Mouse (Mus musculus) hindbrain, embryonic 16.5 days (tissue): Measurements from ENCODE around the gene Stxbp2. TPM values are rescaled to one million over a fixed set of nuclear protein-coding genes. Genes with fewer than 3 reads are reported as not detected.

Experiments used
- ATAC-seq: fragments of 200-750 bp; cut with Nextera tagmentation; 2 replicates; pipeline ENCODE4 v1.8.0; 2017; ENCODE audit warnings: moderate TSS enrichment, moderate library complexity
- H3K27ac ChIP-seq: fragments of 300-500 bp; sonication (generic); 2 replicates; pipeline ENCODE4 v1.5.1; 2014; ENCODE audit warnings: low read depth, mild to moderate bottlenecking, control low read depth, low read length, moderate library complexity
- H3K27me3 ChIP-seq: fragments of 300-500 bp; sonication (generic); replicated peaks from 2 replicates; pipeline ENCODE4 v1.6.1; 2014; ENCODE audit warnings: low read length; ENCODE audit not compliant: control insufficient read depth, insufficient read depth
- H3K36me3 ChIP-seq: fragments of 300-500 bp; sonication (generic); 2 replicates; pipeline ENCODE4 v1.6.1; 2014; ENCODE audit warnings: mild to moderate bottlenecking, low read length, moderate library complexity, mixed read lengths; ENCODE audit not compliant: control insufficient read depth, insufficient read depth
- H3K4me1 ChIP-seq: fragments of 300-500 bp; sonication (generic); 2 replicates; pipeline ENCODE4 v1.6.1; 2014; ENCODE audit warnings: low read depth, low read length; ENCODE audit not compliant: control insufficient read depth, insufficient read depth
- H3K4me2 ChIP-seq: fragments of 300-500 bp; sonication (generic); 2 replicates; pipeline ENCODE4 v1.6.1; 2014; ENCODE audit warnings: mild to moderate bottlenecking, low read length, control low read depth, moderate library complexity
- H3K4me3 ChIP-seq: fragments of 300-500 bp; sonication (generic); 2 replicates; pipeline ENCODE4 v1.5.1; 2014; ENCODE audit warnings: mild to moderate bottlenecking, low read length, control low read depth, moderate library complexity
- H3K9ac ChIP-seq: fragments of 300-500 bp; sonication (generic); 2 replicates; pipeline ENCODE4 v1.6.1; 2014; ENCODE audit warnings: low read depth, mild to moderate bottlenecking, control low read depth, low read length, moderate library complexity
- H3K9me3 ChIP-seq: fragments of 300-500 bp; sonication (generic); 2 replicates; pipeline ENCODE4 v1.6.1; 2014; ENCODE audit warnings: mild to moderate bottlenecking, low read length, moderate library complexity; ENCODE audit not compliant: control insufficient read depth
- WGBS: fragments of 180-500 bp; shearing (Covaris S2); extraction: QIAGEN DNeasy Blood & Tissue Kit; methylation state at CpG from one replicate; pipeline ENCODE4 v1.1.7; 2014; 5-methylcytosine and 5-hydroxymethylcytosine counted together
- polyA plus RNA-seq: library from polyadenylated mRNA; unstranded; fragments of >200 nt; fragmentation: Nextera tagmentation; extraction: Ambion mirVana; gene quantifications from 2 replicates; pipeline ENCODE4 v1.2.1, GENCODE M21; 2015

The Stxbp2 gene
- polyA plus RNA-seq, 1 experiment from 2014 or later, result 39.3 TPM

DNA sequence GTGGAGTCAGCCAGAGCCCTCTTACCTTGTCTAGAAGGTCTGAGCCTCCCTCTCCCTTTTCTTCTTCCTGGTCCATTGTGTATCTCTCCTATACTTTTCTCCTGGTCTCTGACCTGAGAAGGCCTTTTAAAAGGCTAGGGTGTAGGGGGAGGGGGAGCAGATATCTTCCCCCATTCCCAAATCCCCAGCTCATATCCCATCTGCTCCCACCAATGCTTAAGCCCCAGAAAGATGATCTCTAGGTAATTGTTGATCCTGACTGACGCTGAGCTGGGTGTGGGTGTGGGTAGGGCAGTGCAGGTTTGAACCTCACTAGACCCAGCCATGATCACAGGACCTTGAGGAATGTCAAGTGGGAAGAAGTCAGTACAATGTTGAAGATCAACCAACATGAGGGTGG is 5.3 kb upstream of the Stxbp2 start, which contains the start of gene Pcp2:
TSS of gene Pcp2 (minus strand) at position 101 of the 400 bp plus-strand sequence.
- ATAC-seq, result no peak
- H3K27ac ChIP-seq, result no peak within 1 kb of the TSS
- H3K36me3 ChIP-seq, result no peaks in the 10 kb centered on the region; the same call in 1 of the 2 replicates
- H3K4me3 ChIP-seq, result no peak within 1 kb of the TSS
- peaks cover 9% of the 10 kb centered on the region for H3K4me1 ChIP-seq
- no peaks in the 10 kb centered on the region for H3K9me3 ChIP-seq
- H3K4me2 ChIP-seq, result no peak within 1 kb of the TSS
- H3K9ac ChIP-seq, result no peak within 1 kb of the TSS
- no peaks in the 10 kb centered on the region for H3K27me3 ChIP-seq
- WGBS, result 62% methylated on average over 1 of the region's 1 CpGs

DNA sequence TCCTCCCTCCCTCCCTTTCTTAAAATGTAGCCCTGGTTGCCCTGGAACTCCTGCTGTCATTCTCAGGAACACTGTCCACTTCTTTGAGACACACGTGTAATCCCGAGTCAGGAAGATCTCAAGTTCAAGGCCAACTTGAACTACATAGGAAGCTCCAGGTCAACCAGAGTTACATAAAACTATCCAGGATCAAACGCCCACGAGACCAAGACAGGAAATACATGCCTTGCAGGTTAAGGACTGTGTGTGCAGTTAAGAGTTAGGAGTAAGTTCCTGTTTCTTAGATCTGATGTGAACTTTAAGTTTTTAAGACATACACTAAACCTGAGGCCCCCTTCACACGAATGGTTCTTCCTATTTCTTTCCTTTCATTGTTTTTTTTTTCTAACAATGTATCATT is 3.8 kb upstream of the Stxbp2 start:
- H3K9ac ChIP-seq, result no peak overlapping the region
- H3K27me3 ChIP-seq, result no peaks in the 10 kb centered on the region
- H3K4me2 ChIP-seq, result no peak overlapping the region
- H3K4me1 ChIP-seq, result peaks cover 14% of the 10 kb centered on the region
- ATAC-seq, result no peak
- WGBS, result 71% methylated on average over 5 of the region's 5 CpGs
- no peak overlapping the region for H3K27ac ChIP-seq
- H3K9me3 ChIP-seq, result no peaks in the 10 kb centered on the region
- H3K4me3 ChIP-seq, result no peak overlapping the region
- H3K36me3 ChIP-seq, result no peaks in the 10 kb centered on the region; the same call in 1 of the 2 replicates

DNA sequence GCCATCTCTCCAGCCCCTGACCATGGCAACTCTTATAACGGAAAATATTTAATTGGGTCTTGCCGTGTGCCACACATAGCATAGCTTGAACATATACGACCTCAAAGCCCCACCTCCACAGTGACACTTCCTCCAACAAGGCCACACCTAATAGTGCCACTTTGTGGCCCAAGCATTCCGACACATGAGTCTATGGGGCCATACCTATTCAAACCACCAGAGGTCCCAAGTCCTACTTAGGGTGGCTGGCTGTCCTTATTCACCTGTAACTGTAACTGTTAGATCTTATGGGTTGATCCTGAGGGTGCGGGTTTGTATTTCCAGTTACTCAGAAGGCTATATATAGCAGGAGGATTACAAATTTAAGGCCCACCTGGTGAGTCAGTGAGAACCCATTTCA is 2.7 kb upstream of the Stxbp2 start:
- no peak for ATAC-seq
- Histone ChIP-seq H3K4me2 (no peak overlapping the region), H3K4me1 (peaks cover 9% of the 10 kb centered on the region), H3K4me3 (no peak overlapping the region), H3K9ac (no peak overlapping the region), H3K9me3 (no peaks in the 10 kb centered on the region), H3K27ac (no peak overlapping the region), H3K27me3 (no peaks in the 10 kb centered on the region), H3K36me3 (no peaks in the 10 kb centered on the region; the same call in 1 of the 2 replicates)
- 37% methylated on average over 5 of the region's 5 CpGs for WGBS

DNA sequence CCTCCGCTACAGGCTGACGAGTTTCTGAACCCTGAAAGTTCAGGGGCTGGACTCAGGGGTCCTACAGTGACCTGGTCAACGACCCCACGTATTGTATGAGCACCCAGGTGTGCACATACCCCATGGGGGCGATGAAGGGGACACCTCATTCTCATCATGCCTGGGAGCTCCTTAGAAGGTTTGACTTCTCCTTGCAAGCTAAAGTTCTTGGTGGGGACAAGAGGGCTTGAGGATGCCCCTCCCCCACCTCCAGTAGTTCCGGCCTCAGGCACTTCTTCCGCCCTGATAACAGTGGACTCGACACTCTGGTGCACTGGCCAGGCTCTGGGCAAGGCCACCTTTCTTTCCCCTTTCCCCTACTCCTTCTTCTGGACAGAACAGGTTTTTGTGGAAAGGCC is 722 bp downstream of the Stxbp2 start:
- H3K9me3 ChIP-seq, result no peaks in the 10 kb centered on the region
- H3K27ac ChIP-seq, result no peak overlapping the region
- peak overlapping the region; percentile 49 for H3K4me3 ChIP-seq
- 26% methylated on average over 8 of the region's 8 CpGs for WGBS
- peak overlapping the region; percentile 64 for H3K4me2 ChIP-seq
- H3K9ac ChIP-seq, result peak overlapping the region; percentile 58
- ATAC-seq, result no peak; the same call in 1 of the 2 replicates
- peaks cover 9% of the 10 kb centered on the region for H3K4me1 ChIP-seq
- H3K27me3 ChIP-seq, result no peaks in the 10 kb centered on the region
- H3K36me3 ChIP-seq, result no peaks in the 10 kb centered on the region

DNA sequence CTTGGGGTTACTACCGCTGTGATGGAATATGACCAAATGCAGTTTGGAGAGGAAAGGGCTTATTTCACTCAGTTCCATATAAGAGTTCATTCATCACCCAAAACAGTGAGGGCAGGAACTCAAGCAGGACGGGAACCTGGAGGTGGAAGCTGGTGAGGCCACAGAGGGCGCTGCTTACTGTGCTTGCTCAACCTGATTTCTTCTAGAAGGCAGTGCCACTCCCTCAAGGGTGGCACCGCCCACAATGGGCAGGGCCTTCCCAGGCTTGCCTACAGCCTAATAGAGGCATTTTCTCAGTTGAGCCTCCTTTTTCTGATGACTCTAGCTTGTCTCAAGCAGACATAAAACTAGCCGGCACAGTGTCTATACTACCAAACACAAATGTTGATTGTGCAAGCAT is 15.0 kb downstream of the Stxbp2 start:
- Histone ChIP-seq H3K36me3 (no peaks in the 10 kb centered on the region), H3K27me3 (no peaks in the 10 kb centered on the region), H3K4me2 (no peak overlapping the region), H3K4me3 (no peak overlapping the region), H3K9me3 (no peaks in the 10 kb centered on the region), H3K9ac (no peak overlapping the region), H3K27ac (no peak overlapping the region), H3K4me1 (no peaks in the 10 kb centered on the region)
- no peak for ATAC-seq
- WGBS, result 21% methylated on average over 5 of the region's 5 CpGs

DNA sequence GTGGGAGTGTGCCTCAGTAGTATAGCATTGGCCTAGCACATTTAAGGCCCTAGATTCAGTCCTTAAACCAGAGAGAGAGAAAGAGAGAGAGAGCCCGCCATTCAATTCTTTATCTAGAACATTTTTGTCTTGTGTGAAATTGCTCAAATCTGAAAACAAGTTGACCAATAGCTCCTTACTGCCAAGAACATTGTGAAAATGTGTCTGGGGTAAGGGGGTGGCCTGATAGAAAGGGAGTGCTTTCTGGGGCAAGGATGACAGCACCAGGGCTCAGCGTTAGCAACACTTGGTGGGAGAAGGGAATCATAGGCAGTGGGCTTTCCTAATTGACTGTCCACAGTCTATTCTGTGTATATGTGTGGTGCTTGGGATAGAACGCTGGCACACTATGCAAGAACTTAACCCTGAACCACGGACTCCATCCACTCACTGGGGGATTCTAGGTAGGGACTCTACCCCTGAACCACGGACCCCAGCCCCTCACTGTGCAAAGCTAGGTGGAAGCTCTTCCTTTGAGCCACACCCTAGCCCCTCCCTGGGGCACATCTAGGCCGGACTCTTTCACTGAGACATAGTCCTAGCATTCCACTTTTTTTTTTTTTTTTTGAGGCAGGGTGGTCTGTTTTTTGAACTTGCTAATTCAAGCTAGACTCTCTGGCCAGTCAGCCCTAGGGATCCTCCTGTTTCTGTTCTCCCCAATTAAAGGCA is 16.2 kb downstream of the Stxbp2 start:
- ATAC-seq, result no peak
- no peaks in the 10 kb centered on the region for H3K36me3 ChIP-seq
- no peaks in the 10 kb centered on the region for H3K4me1 ChIP-seq
- no peaks in the 10 kb centered on the region for H3K9me3 ChIP-seq
- H3K4me2 ChIP-seq, result no peak overlapping the region
- no peaks in the 10 kb centered on the region for H3K27me3 ChIP-seq
- no peak overlapping the region for H3K9ac ChIP-seq
- no peak overlapping the region for H3K27ac ChIP-seq
- 82% methylated on average over 6 of the region's 6 CpGs for WGBS
- H3K4me3 ChIP-seq, result no peak overlapping the region

DNA sequence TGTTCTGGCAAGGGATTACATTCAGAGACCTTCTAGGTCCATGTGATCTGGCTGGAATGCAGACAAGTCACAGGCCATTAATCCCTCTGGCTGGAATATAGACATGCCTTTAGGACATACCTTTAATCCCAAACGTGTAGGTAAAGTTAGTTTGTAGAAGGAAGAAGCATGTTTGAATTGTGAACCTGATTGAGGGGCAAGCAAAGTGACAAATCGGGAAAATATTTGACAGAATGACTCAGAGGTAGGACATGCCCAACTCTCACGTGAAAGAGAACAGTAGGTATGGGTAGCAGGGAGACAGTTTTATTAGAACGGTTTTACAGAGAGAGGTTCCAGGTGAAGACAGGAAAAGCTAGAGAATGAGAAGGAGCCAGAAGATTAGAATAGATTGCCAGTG is 16.8 kb downstream of the Stxbp2 start:
- Histone ChIP-seq H3K9me3 (no peaks in the 10 kb centered on the region), H3K9ac (no peak overlapping the region), H3K4me3 (no peak overlapping the region), H3K36me3 (no peaks in the 10 kb centered on the region), H3K4me1 (no peaks in the 10 kb centered on the region), H3K4me2 (no peak overlapping the region), H3K27ac (no peak overlapping the region), H3K27me3 (no peaks in the 10 kb centered on the region)
- ATAC-seq, result no peak
- WGBS, result 82% methylated on average over 4 of the region's 4 CpGs

DNA sequence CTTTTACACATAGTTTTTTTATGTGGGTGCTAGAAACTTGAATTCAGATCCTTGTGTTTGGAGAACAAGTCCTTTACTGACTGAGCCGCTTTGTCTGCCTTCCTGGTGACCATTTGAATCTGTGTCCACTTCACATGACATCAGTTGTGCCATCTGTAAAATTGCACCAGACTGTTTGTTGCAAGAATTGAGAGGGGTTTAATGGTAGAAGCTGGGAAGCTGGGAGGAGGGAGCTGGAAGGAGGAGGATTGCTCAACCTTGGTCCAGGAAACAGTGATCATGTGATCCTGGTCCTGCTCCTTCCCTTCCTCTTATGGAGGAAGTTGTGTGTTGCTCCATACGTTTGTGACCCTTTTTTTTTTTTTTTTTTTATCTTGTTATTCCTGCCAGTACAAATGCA is 17.5 kb downstream of the Stxbp2 start:
- ATAC-seq, result no peak
- no peaks in the 10 kb centered on the region for H3K4me1 ChIP-seq
- no peak overlapping the region for H3K4me3 ChIP-seq
- no peak overlapping the region for H3K4me2 ChIP-seq
- no peaks in the 10 kb centered on the region for H3K9me3 ChIP-seq
- whole genome bisulfite sequencing, result 85% methylated on average over 2 of the region's 2 CpGs
- H3K27me3 ChIP-seq, result no peaks in the 10 kb centered on the region
- no peak overlapping the region for H3K9ac ChIP-seq
- H3K36me3 ChIP-seq, result no peaks in the 10 kb centered on the region
- no peak overlapping the region for H3K27ac ChIP-seq

DNA sequence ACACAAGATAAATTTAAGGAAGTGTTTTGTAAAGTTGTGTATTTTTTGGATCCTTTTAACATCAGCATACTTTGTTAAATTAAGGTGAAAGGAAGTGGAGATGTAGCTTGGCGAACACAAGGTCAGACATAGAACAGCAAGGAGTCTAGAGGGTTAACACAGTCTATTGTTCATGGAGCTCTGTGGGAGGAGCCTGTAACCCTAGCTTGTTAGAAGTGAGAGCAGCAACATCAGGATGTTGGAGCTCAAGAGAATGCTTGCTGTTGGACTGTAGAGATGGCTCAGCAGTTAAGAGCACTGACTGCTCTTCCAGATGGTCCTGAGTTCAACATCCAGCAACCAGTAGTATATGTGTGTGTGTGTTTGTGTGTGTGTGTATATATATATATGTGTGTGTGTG is 18.2 kb downstream of the Stxbp2 start:
- Histone ChIP-seq H3K9me3 (no peaks in the 10 kb centered on the region), H3K27ac (no peak overlapping the region), H3K27me3 (no peaks in the 10 kb centered on the region), H3K9ac (no peak overlapping the region), H3K36me3 (no peaks in the 10 kb centered on the region), H3K4me3 (no peak overlapping the region), H3K4me1 (no peaks in the 10 kb centered on the region), H3K4me2 (no peak overlapping the region)
- 37% methylated on average over 1 of the region's 1 CpGs for WGBS
- no peak for ATAC-seq
